Mouse (Mus musculus) C2C12 (cell line): ENCODE data around the gene Rufy4. TPM values are rescaled to one million over a fixed set of nuclear protein-coding genes. Genes with fewer than 3 reads are reported as not detected.

Source experiments
- H3K27me3 ChIP-seq: one replicate; pipeline ENCODE4 v1.6.1; 2011; ENCODE audit not compliant: control insufficient read depth, insufficient read depth, insufficient read length
- H3K36me3 ChIP-seq: one replicate; pipeline ENCODE4 v1.6.1; 2011; ENCODE audit not compliant: control insufficient read depth, insufficient read depth
- H3K4me3 ChIP-seq: one replicate; pipeline ENCODE4 v1.5.1; 2011; ENCODE audit warnings: mild to moderate bottlenecking, control low read depth; ENCODE audit not compliant: poor library complexity, insufficient read depth, severe bottlenecking
- H3K79me2 ChIP-seq: one replicate; pipeline ENCODE4 v1.6.1; 2011; ENCODE audit not compliant: control insufficient read depth, insufficient read depth
- H3K79me3 ChIP-seq: one replicate; pipeline ENCODE4 v1.6.1; 2011; ENCODE audit warnings: low read depth, control low read depth
- H3ac ChIP-seq: one replicate; pipeline ENCODE3; 2011; ENCODE audit warnings: low read depth; ENCODE audit not compliant: control insufficient read depth, insufficient read length
- CEBPB ChIP-seq: IDR thresholded peaks from one replicate; pipeline ENCODE4 v1.6.1; 2011; ENCODE audit warnings: low read depth, mild to moderate bottlenecking, control low read depth, moderate library complexity
- CTCF ChIP-seq: IDR thresholded peaks from one replicate; pipeline ENCODE4 v1.5.1; 2011; ENCODE audit not compliant: control insufficient read depth, insufficient read depth, insufficient read length
- FOSL1 ChIP-seq: IDR thresholded peaks from one replicate; pipeline ENCODE4 v1.8.0; 2011; ENCODE audit warnings: mild to moderate bottlenecking, low read length; ENCODE audit not compliant: poor library complexity, insufficient read depth, severe bottlenecking
- MAX ChIP-seq: IDR thresholded peaks from one replicate; pipeline ENCODE4 v1.6.1; 2011; ENCODE audit warnings: mild to moderate bottlenecking, control low read depth
- MYOD1 ChIP-seq: IDR thresholded peaks from one replicate; pipeline ENCODE4 v1.6.1; 2011; ENCODE audit warnings: low read depth; ENCODE audit not compliant: control insufficient read depth, insufficient read length
- MYOG ChIP-seq: IDR thresholded peaks from one replicate; pipeline ENCODE4 v1.6.1; 2011; ENCODE audit not compliant: control insufficient read depth, insufficient read length; ENCODE audit errors: extremely low read depth
- USF1 ChIP-seq: IDR thresholded peaks from one replicate; pipeline ENCODE4 v1.6.1; 2011; ENCODE audit warnings: low read depth, mild to moderate bottlenecking, control low read depth, moderate library complexity
- polyA plus RNA-seq: library from polyadenylated mRNA; unstranded; fragments of >200 nt; fragmentation: generic; extraction: Trizol; gene quantifications from one replicate; pipeline ENCODE4 v1.2.1, GENCODE M21; 2012; ENCODE audit warnings: missing spikeins

Rufy4 gene
- polyA plus RNA-seq, 1 experiment, result 0.05 TPM

- Histone ChIP-seq H3K27me3 (peaks cover 18% of the 10 kb centered on the region), H3K4me3 (no peak overlapping the region), H3ac (no peak overlapping the region), H3K79me3 (no peaks in the 10 kb centered on the region), H3K79me2 (no peaks in the 10 kb centered on the region), H3K36me3 (no peaks in the 10 kb centered on the region)
- TF ChIP-seq MYOD1 (no peak), MYOG (no peak), FOSL1 (no peak), MAX (no peak), CTCF (no peak), CEBPB (no peak), USF1 (no peak)
These were observed 71.5 kb downstream of the Rufy4 start for GRCm38 (mm10) chr1:74196621-74197419.

Other genes with a start within 250 kb of the Rufy4 start
- 118 TPM for gene Tns1, start 1.1 kb upstream of the Rufy4 start, polyA plus RNA-seq
- gene Cxcr2, start 28.4 kb downstream of the Rufy4 start, polyA plus RNA-seq, result 0.04 TPM
- gene Cxcr1, start 69.1 kb downstream of the Rufy4 start, polyA plus RNA-seq, result not detected
- 281 TPM for gene Arpc2, start 110.5 kb downstream of the Rufy4 start, polyA plus RNA-seq
- gene Gpbar1, start 153.0 kb downstream of the Rufy4 start, polyA plus RNA-seq, result not detected
- gene Aamp, start 159.2 kb downstream of the Rufy4 start, polyA plus RNA-seq, result 123 TPM
- gene Pnkd, start 159.4 kb downstream of the Rufy4 start, polyA plus RNA-seq, result 68.0 TPM
- 38.1 TPM for gene Tmbim1, start 180.1 kb downstream of the Rufy4 start, polyA plus RNA-seq
- gene Catip, start 236.6 kb downstream of the Rufy4 start, polyA plus RNA-seq, result not detected
- 2.2 TPM for gene Slc11a1, start 249.7 kb downstream of the Rufy4 start, polyA plus RNA-seq